Mouse (Mus musculus): ENCODE results near the gene Dnajb12. TPM values are rescaled to one million over a fixed set of nuclear protein-coding genes. Genes with fewer than 3 reads are reported as not detected.

Gene Dnajb12
- polyA plus RNA-seq, 1 experiment = 47.7 TPM

DNA sequence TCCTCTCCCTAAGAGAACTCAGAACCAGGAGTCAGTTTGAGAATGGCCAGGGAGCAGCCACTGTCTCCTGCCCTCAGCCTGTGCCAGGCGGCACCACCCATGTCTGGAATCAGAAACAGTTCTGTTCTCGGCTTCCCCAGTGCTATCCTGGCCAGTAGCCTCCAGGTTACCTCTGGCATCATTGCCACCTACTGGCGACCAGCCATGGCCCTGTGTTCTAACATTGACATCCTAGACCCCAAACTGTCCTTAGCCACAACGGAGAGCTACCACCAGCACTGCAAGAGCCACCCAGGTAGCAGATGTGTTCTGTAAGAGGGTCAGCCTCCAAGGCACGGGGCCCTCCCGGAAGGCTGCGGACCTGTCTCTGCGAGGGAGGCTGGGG lies 23.2 kb downstream of the Dnajb12 start:
- Histone ChIP-seq H3K36me3 (ENCODE audit: control insufficient read depth, insufficient read depth, low read length) (no peaks in the 10 kb centered on the region; the same call in 1 of the 2 replicates), H3K4me3 (ENCODE audit: control insufficient read depth, low read depth, low read length) (no peak overlapping the region), H3K4me1 (ENCODE audit: control insufficient read depth, insufficient read depth, low read length) (peaks cover 9% of the 10 kb centered on the region), H3K27ac (ENCODE audit: control insufficient read depth, insufficient read depth, low read depth, low read length) (no peak overlapping the region), H3K27me3 (ENCODE audit: control insufficient read depth, insufficient read depth, low read length) (no peaks in the 10 kb centered on the region)
- TF ChIP-seq CTCF (IDR thresholded peaks at IDR 0.05; ENCODE audit: control insufficient read depth, insufficient read depth, insufficient replicate concordance, low read depth, low read length) = no peak
- no peak for TF ChIP-seq POLR2A (IDR thresholded peaks at IDR 0.05; ENCODE audit: control insufficient read depth, low read depth, low read length)

DNA sequence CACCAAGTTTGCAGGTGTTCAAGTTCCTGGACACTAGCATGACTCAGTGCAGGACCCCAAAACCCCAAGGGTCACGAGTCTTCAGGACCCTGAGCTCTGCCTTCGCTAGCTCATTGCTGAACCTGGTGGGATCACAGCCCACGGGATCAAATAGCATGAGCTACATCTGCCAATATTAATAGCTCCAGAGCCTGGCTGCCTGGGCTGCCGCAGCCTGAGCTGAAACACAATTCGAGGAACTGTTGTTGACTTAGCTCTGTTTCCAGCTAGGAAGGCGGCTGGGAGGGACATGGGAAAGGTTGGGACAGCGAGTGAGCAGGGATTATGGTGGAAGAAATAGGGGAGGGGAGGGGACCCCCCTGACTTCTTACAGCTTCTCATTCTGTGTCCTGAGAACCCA lies 23.8 kb downstream of the Dnajb12 start:
- no peak overlapping the region for H3K4me3 ChIP-seq (ENCODE audit: control insufficient read depth, low read depth, low read length)
- no peak overlapping the region for H3K27ac ChIP-seq (ENCODE audit: control insufficient read depth, insufficient read depth, low read depth, low read length)
- TF ChIP-seq POLR2A (IDR thresholded peaks at IDR 0.05; ENCODE audit: control insufficient read depth, low read depth, low read length) (no peak), CTCF (IDR thresholded peaks at IDR 0.05; ENCODE audit: control insufficient read depth, insufficient read depth, insufficient replicate concordance, low read depth, low read length) (no peak)
- H3K4me1 ChIP-seq (ENCODE audit: control insufficient read depth, insufficient read depth, low read length) = peaks cover 9% of the 10 kb centered on the region
- no peaks in the 10 kb centered on the region; the same call in 1 of the 2 replicates for H3K36me3 ChIP-seq (ENCODE audit: control insufficient read depth, insufficient read depth, low read length)
- H3K27me3 ChIP-seq (ENCODE audit: control insufficient read depth, insufficient read depth, low read length) = no peaks in the 10 kb centered on the region

DNA sequence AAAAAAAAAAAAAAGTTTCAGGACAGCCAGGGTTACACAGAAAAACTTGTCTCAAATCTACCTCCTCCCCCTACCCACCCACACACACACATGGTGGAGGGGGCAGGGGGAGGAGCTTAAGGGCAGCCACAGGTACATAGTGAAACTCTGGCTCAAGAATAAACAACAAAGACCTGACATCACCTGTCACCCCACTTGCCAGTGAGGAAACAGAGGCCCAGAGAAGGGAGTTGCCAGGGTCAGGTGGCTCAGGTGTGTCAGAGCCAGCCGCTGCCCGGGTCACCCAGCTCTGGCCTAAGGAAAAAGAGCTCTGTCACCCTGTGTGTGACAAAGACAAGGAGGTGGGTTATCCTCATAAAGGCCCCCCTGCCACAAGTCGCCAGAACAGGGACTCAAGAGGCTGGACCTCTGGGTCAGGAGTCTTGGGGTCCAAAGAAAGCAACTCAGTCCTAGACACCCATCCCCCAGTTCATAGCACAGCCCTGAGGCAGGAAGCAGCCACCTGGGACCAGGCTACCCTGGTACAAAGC lies 27.8 kb downstream of the Dnajb12 start:
- H3K27ac ChIP-seq (ENCODE audit: control insufficient read depth, insufficient read depth, low read depth, low read length) = no peak overlapping the region

DNA sequence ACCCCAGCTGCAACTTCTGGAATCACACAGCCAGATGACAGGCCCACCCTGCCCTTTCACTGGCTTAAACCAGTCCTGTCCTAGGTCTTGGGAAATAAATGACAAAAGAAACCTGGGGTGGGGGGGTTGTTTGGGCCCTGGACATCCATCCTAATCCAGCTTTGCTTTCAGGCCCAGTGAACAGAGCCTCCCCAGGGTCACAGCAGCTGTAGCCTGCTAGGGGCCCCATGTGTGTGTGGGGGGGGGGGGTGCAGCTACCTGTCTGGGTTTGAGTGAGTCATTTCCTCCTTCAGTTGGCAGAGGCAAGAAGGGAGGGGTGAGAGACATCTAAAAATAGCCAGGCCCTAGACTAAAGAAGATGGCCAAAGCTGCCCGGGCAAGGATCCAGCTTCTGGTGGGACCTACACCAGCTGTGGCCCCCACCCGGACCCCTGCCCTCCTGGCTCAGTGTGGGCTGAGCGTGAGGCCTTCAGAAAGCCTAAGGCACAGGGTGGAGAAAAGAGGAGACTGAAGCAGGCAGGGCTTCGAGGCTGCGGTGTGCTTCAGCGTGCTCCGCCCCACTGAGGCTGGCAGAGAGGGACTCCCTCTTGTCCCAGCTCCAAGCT lies 28.4 kb downstream of the Dnajb12 start:
- Histone ChIP-seq H3K4me1 (ENCODE audit: control insufficient read depth, insufficient read depth, low read length) (peaks cover 7% of the 10 kb centered on the region), H3K27ac (ENCODE audit: control insufficient read depth, insufficient read depth, low read depth, low read length) (no peak overlapping the region), H3K36me3 (ENCODE audit: control insufficient read depth, insufficient read depth, low read length) (no peaks in the 10 kb centered on the region), H3K27me3 (ENCODE audit: control insufficient read depth, insufficient read depth, low read length) (no peaks in the 10 kb centered on the region), H3K4me3 (ENCODE audit: control insufficient read depth, low read depth, low read length) (no peak overlapping the region)
- TF ChIP-seq CTCF (IDR thresholded peaks at IDR 0.05; ENCODE audit: control insufficient read depth, insufficient read depth, insufficient replicate concordance, low read depth, low read length) (no peak), POLR2A (IDR thresholded peaks at IDR 0.05; ENCODE audit: control insufficient read depth, low read depth, low read length) (no peak)

More for the DNA sequence above, 27.8 kb downstream of the Dnajb12 start:
- Histone ChIP-seq H3K4me3 (ENCODE audit: control insufficient read depth, low read depth, low read length) (no peak overlapping the region), H3K4me1 (ENCODE audit: control insufficient read depth, insufficient read depth, low read length) (peaks cover 7% of the 10 kb centered on the region), H3K36me3 (ENCODE audit: control insufficient read depth, insufficient read depth, low read length) (no peaks in the 10 kb centered on the region), H3K27me3 (ENCODE audit: control insufficient read depth, insufficient read depth, low read length) (no peaks in the 10 kb centered on the region)
- TF ChIP-seq POLR2A (IDR thresholded peaks at IDR 0.05; ENCODE audit: control insufficient read depth, low read depth, low read length) = no peak

DNA sequence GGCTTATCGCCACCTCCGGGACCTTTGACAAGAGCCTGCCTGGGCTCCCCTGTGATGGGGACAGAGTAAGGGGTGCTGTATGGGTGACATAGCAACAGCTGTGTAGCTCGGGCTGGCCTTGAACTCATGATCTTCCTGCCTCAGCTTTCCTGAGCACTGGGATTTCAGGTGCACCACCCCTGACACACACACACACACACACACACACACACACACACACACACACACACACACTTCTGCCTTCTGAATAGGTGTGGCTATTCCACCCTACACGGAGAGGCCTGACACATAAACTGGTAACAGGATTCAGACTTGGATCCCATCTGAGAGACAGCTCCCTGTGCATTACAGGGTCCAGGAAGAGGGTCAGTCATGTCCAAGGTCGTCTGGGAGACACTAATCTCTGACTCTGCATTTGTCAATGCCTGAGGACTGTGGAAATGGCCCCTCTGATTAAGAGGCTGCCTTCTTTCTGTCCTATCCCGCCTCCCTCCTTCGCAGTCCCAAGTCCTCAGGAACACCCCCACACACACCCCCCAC lies 29.5 kb downstream of the Dnajb12 start:
- H3K27me3 ChIP-seq (ENCODE audit: control insufficient read depth, insufficient read depth, low read length) = no peaks in the 10 kb centered on the region
- TF ChIP-seq CTCF (IDR thresholded peaks at IDR 0.05; ENCODE audit: control insufficient read depth, insufficient read depth, insufficient replicate concordance, low read depth, low read length) (no peak), POLR2A (IDR thresholded peaks at IDR 0.05; ENCODE audit: control insufficient read depth, low read depth, low read length) (no peak)
- no peak overlapping the region for H3K27ac ChIP-seq (ENCODE audit: control insufficient read depth, insufficient read depth, low read depth, low read length)
- H3K36me3 ChIP-seq (ENCODE audit: control insufficient read depth, insufficient read depth, low read length) = no peaks in the 10 kb centered on the region
- H3K4me1 ChIP-seq (ENCODE audit: control insufficient read depth, insufficient read depth, low read length) = peaks cover 7% of the 10 kb centered on the region
- no peak overlapping the region for H3K4me3 ChIP-seq (ENCODE audit: control insufficient read depth, low read depth, low read length)

DNA sequence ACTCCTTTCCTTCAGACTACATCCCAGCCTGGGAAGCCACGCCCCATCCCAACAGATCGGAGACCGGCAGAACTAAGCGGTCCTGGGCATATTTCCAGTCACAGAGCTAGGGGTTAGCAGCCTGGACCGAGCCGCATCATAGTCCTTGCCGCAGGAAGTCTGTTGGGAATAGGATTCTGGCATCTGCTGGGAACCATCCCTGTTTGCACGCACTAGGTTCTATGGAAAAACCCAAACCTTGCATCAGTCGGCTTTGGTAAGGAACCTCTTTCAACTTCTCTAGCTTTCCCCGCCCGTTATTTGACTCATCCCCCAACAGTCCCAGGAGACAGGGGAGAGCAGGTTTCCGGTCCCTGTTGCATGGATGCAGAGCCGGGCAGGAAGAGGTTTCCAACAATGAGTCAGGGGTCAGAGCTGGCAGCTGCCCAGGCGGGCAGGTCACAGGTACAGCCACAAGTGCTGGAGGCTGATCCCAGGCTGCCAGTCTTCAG lies 30.0 kb downstream of the Dnajb12 start:
- Histone ChIP-seq H3K4me3 (ENCODE audit: control insufficient read depth, low read depth, low read length) (no peak overlapping the region), H3K27me3 (ENCODE audit: control insufficient read depth, insufficient read depth, low read length) (no peaks in the 10 kb centered on the region), H3K27ac (ENCODE audit: control insufficient read depth, insufficient read depth, low read depth, low read length) (no peak overlapping the region), H3K36me3 (ENCODE audit: control insufficient read depth, insufficient read depth, low read length) (no peaks in the 10 kb centered on the region), H3K4me1 (ENCODE audit: control insufficient read depth, insufficient read depth, low read length) (peaks cover 7% of the 10 kb centered on the region)
- TF ChIP-seq POLR2A (IDR thresholded peaks at IDR 0.05; ENCODE audit: control insufficient read depth, low read depth, low read length) (no peak), CTCF (IDR thresholded peaks at IDR 0.05; ENCODE audit: control insufficient read depth, insufficient read depth, insufficient replicate concordance, low read depth, low read length) (no peak)

DNA sequence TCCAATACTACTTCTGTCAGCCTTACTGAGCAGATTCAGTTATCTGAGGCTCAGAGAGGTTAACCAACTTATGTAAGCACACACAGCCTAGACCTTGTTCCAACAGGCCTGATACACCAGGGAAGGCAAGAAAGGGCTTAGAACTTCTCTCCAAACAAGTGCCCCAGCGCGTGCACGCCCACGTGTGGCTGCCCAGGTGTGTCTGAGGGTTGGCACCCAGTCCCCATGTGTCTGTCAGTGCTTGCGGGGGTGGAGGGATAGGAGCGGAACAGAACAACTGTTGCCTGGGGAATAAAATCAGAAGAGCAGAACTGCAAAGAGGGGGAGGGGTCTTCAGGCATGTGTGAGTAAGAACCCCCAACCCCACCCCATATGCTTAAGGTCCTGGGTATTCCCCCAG lies 31.7 kb downstream of the Dnajb12 start:
- no peak for TF ChIP-seq CTCF (IDR thresholded peaks at IDR 0.05; ENCODE audit: control insufficient read depth, insufficient read depth, insufficient replicate concordance, low read depth, low read length)
- no peak for TF ChIP-seq POLR2A (IDR thresholded peaks at IDR 0.05; ENCODE audit: control insufficient read depth, low read depth, low read length)
- Histone ChIP-seq H3K4me1 (ENCODE audit: control insufficient read depth, insufficient read depth, low read length) (peaks cover 7% of the 10 kb centered on the region), H3K4me3 (ENCODE audit: control insufficient read depth, low read depth, low read length) (no peak overlapping the region), H3K27me3 (ENCODE audit: control insufficient read depth, insufficient read depth, low read length) (no peaks in the 10 kb centered on the region), H3K27ac (ENCODE audit: control insufficient read depth, insufficient read depth, low read depth, low read length) (no peak overlapping the region), H3K36me3 (ENCODE audit: control insufficient read depth, insufficient read depth, low read length) (no peaks in the 10 kb centered on the region)
